Mouse (Mus musculus) midbrain, postnatal 0 days (tissue): ENCODE data around the gene Pou1f1. TPM values are rescaled to one million over a fixed set of nuclear protein-coding genes. Genes with fewer than 3 reads are reported as not detected.

Experiments used
- ATAC-seq: fragments of 200-750 bp; cut with Nextera tagmentation; 2 replicates; pipeline ENCODE4 v1.8.0; 2017; ENCODE audit warnings: moderate number of reproducible peaks, mild to moderate bottlenecking, moderate TSS enrichment, moderate library complexity; ENCODE audit not compliant: low FRiP score
- DNase-seq: peaks from one replicate; pipeline ENCODE4 v3.0.0-alpha.2; 2015; ENCODE audit warnings: low spot score
- H3K27ac ChIP-seq: fragments of 300-500 bp; sonication (generic); 2 replicates; pipeline ENCODE4 v1.5.1; 2014; ENCODE audit warnings: low read depth, mild to moderate bottlenecking, low read length, mixed read lengths
- H3K27me3 ChIP-seq: fragments of 300-500 bp; sonication (generic); 2 replicates; pipeline ENCODE4 v1.6.1; 2014; ENCODE audit warnings: low read length, control low read depth, mixed read lengths; ENCODE audit not compliant: insufficient read depth
- H3K36me3 ChIP-seq: fragments of 300-500 bp; sonication (generic); 2 replicates; pipeline ENCODE4 v1.6.1; 2014; ENCODE audit warnings: low read length, control low read depth, mixed read lengths; ENCODE audit not compliant: insufficient read depth
- H3K4me1 ChIP-seq: fragments of 300-500 bp; sonication (generic); 2 replicates; pipeline ENCODE4 v1.6.1; 2014; ENCODE audit warnings: mild to moderate bottlenecking, control low read depth, antibody characterized with exemption, low read length, mixed read lengths; ENCODE audit not compliant: insufficient read depth
- H3K4me2 ChIP-seq: fragments of 300-500 bp; sonication (generic); 2 replicates; pipeline ENCODE4 v1.6.1; 2014; ENCODE audit warnings: low read depth, mild to moderate bottlenecking, low read length, mixed read lengths; ENCODE audit not compliant: poor library complexity, severe bottlenecking
- H3K4me3 ChIP-seq: fragments of 300-500 bp; sonication (generic); 2 replicates; pipeline ENCODE4 v1.5.1; 2014; ENCODE audit warnings: low read depth, mild to moderate bottlenecking, low read length, moderate library complexity
- H3K9ac ChIP-seq: fragments of 300-500 bp; sonication (generic); replicated peaks from 2 replicates; pipeline ENCODE4 v1.6.1; 2014; ENCODE audit warnings: mild to moderate bottlenecking, low read length, moderate library complexity, mixed read lengths; ENCODE audit not compliant: poor library complexity, severe bottlenecking
- H3K9me3 ChIP-seq: fragments of 300-500 bp; sonication (generic); 2 replicates; pipeline ENCODE4 v1.6.1; 2016; ENCODE audit warnings: low read length, control low read depth
- CTCF ChIP-seq: IDR thresholded peaks from 2 replicates; pipeline ENCODE4 v1.5.1; 2016; ENCODE audit warnings: antibody characterized with exemption, mild to moderate bottlenecking
- WGBS: fragments of 180-500 bp; shearing (Covaris S2); extraction: QIAGEN DNeasy Blood & Tissue Kit; methylation state at CpG from one replicate; pipeline ENCODE4 v1.1.7; 2014; 5-methylcytosine and 5-hydroxymethylcytosine counted together
- polyA plus RNA-seq: library from polyadenylated mRNA; unstranded; fragments of >200 nt; fragmentation: Nextera tagmentation; extraction: Ambion mirVana; gene quantifications from 2 replicates; pipeline ENCODE4 v1.2.1, GENCODE M21; 2015
- total RNA-seq: library from RNA; depleted of rRNA; stranded (reverse); fragments of >200 nt; gene quantifications from 2 replicates; pipeline ENCODE4 v1.2.3, GENCODE M21; 2014

Pou1f1 gene
- total and polyA plus RNA-seq, 2 experiments from 2014 or later: not detected

DNA sequence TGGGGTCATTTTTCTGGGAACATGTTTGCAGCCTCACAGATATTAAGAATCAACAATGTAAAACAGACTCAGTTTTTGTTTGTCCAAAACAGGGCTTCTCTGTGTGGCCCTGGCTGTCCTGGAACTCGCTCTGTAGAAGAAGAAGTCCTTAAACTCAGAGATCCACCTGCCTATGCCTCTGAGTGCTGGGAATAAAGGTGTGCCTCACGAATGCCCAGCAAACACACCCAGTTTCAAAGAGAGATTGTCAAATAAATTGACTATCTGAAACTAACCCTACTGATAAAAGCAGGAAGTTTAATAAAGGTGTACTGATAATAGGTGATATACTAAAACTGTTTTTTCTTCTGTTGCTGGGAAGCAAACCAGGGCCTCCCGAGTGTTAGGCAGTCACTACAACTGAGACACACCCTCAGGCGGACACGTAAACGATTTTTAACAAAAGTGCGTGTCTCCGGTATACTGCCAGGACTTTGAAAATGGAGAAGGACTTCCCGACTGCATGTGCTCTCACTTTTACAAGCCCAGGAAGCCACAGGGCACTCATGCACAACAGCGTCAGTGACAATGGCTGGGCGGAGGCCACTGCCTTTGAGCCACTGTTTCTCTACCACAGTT, 23.5 kb downstream of the Pou1f1 start:
- DNase-seq (no peak), ATAC-seq (no peak)
- H3K4me1 ChIP-seq: no peaks in the 10 kb centered on the region
- no peak for TF ChIP-seq CTCF
- no peaks in the 10 kb centered on the region for H3K9me3 ChIP-seq
- no peak overlapping the region for H3K4me2 ChIP-seq
- no peak overlapping the region for H3K27ac ChIP-seq
- H3K9ac ChIP-seq: no peak overlapping the region
- no peaks in the 10 kb centered on the region for H3K27me3 ChIP-seq
- H3K4me3 ChIP-seq: no peak overlapping the region
- WGBS: 88% methylated on average over 11 of the region's 11 CpGs
- peaks cover 28% of the 10 kb centered on the region for H3K36me3 ChIP-seq

GRCm38 (mm10) chr16:65548960-65549359, 28.6 kb downstream of the Pou1f1 start:
- no peak for DNase-seq
- WGBS: 88% methylated on average over 7 of the region's 7 CpGs
- peaks cover 18% of the 10 kb centered on the region for H3K36me3 ChIP-seq
- no peak overlapping the region for H3K4me2 ChIP-seq
- no peaks in the 10 kb centered on the region for H3K9me3 ChIP-seq
- H3K27ac ChIP-seq: no peak overlapping the region
- H3K4me3 ChIP-seq: no peak overlapping the region
- H3K9ac ChIP-seq: no peak overlapping the region
- no peak for TF ChIP-seq CTCF
- no peak for ATAC-seq
- H3K4me1 ChIP-seq: no peaks in the 10 kb centered on the region
- no peaks in the 10 kb centered on the region for H3K27me3 ChIP-seq

DNA sequence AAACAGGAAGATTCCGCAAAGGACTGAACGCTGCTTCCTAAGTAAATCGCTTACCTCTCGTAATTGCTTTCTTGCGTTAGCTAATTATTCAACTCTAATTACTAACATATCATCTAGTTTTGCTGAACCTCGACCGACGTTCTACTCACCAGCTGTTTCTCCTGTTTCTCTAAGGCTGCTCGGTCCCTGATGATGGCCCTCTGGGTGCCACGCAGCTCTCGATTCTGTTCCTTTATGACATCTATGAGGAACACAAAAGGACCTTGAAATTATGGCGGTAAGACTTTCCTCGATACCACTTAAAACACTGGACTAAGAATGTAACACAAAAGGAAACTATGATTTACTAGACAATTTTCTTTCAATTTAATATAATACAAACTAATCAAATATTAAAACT, 30.5 kb downstream of the Pou1f1 start:
- Histone ChIP-seq H3K27ac (no peak overlapping the region), H3K4me2 (no peak overlapping the region), H3K27me3 (no peaks in the 10 kb centered on the region), H3K4me1 (no peaks in the 10 kb centered on the region), H3K36me3 (peaks cover 6% of the 10 kb centered on the region; the same call in 1 of the 2 replicates), H3K9ac (no peak overlapping the region), H3K9me3 (no peaks in the 10 kb centered on the region), H3K4me3 (no peak overlapping the region)
- 86% methylated on average over 13 of the region's 13 CpGs for WGBS
- ATAC-seq: no peak
- no peak for DNase-seq
- TF ChIP-seq CTCF: no peak

DNA sequence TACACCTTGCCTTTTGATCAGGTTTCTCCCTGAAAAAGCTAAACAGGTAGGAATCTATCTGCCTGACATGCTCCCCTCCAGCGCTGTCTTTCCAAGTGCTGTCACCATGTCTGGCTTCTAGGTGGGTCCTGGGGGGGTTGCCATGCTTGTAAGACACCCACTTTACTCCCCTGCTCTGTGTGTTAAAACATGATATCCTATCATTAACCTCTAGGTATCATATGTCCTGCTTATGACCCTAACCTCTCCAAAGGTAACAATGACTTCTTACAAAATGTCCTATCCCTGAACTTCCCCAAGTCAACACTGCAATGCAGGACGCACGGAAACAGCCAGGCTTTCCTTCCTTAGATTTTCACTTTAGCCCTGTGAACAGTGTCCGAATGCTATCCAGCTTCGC, 34.0 kb downstream of the Pou1f1 start:
- no peak overlapping the region for H3K4me2 ChIP-seq
- H3K9ac ChIP-seq: no peak overlapping the region
- 93% methylated on average over 5 of the region's 5 CpGs for WGBS
- H3K4me3 ChIP-seq: no peak overlapping the region
- H3K27me3 ChIP-seq: no peaks in the 10 kb centered on the region
- 0 out of 2 replicates have a peak, but pooled peaks cover 3% of the 10 kb centered on the region for H3K36me3 ChIP-seq
- DNase-seq: no peak
- peaks cover 1% of the 10 kb centered on the region; the same call in 1 of the 2 replicates for H3K4me1 ChIP-seq
- H3K27ac ChIP-seq: no peak overlapping the region
- no peak for ATAC-seq
- H3K9me3 ChIP-seq: no peaks in the 10 kb centered on the region
- TF ChIP-seq CTCF: no peak

GRCm38 (mm10) chr16:65557369-65557768, 37.1 kb downstream of the Pou1f1 start:
- 66% methylated on average over 5 of the region's 5 CpGs for WGBS
- Histone ChIP-seq H3K36me3 (no peaks in the 10 kb centered on the region), H3K9me3 (no peaks in the 10 kb centered on the region), H3K4me1 (peaks cover 6% of the 10 kb centered on the region), H3K27ac (no peak overlapping the region), H3K4me3 (no peak overlapping the region), H3K9ac (no peak overlapping the region), H3K27me3 (no peaks in the 10 kb centered on the region), H3K4me2 (no peak overlapping the region)
- ATAC-seq (no peak), DNase-seq (no peak)
- no peak for TF ChIP-seq CTCF

- H3K9me3 ChIP-seq: no peaks in the 10 kb centered on the region
- no peaks in the 10 kb centered on the region for H3K27me3 ChIP-seq
- H3K9ac ChIP-seq: no peak overlapping the region
- H3K4me3 ChIP-seq: no peak overlapping the region
- H3K4me1 ChIP-seq: peaks cover 6% of the 10 kb centered on the region
- H3K27ac ChIP-seq: no peak overlapping the region
- H3K4me2 ChIP-seq: no peak overlapping the region
- DNase-seq (no peak), ATAC-seq (no peak)
- no peaks in the 10 kb centered on the region for H3K36me3 ChIP-seq
- no peak for TF ChIP-seq CTCF
- WGBS: 93% methylated on average over 2 of the region's 2 CpGs
Observed at GRCm38 (mm10) chr16:65559591-65559990, 39.3 kb downstream of the Pou1f1 start.
